Mouse (Mus musculus): ENCODE measurements around the gene Rps6ka3. TPM values are rescaled to one million over a fixed set of nuclear protein-coding genes. Genes with fewer than 3 reads are reported as not detected.

Rps6ka3 gene
- 1.8 and 2.0 TPM in 2 replicates for polyA plus RNA-seq (2015; fragmentation: Nextera tagmentation; extraction: Ambion mirVana)

GRCm38 (mm10) chrX:159210007-159210406 is at the start of gene Rps6ka3:
Rps6ka3 (plus strand) TSS chrX:159210307.
- no peaks in the 10 kb centered on the region for H3K36me3 ChIP-seq
- H3K4me2 ChIP-seq = no peak within 1 kb of the TSS
- H3K4me1 ChIP-seq (replicated peaks) = no peaks in the 10 kb centered on the region
- H3K27ac ChIP-seq = no peak within 1 kb of the TSS
- ATAC-seq (ENCODE audit: low read depth) (no peak), DNase-seq (no peak)
- H3K9ac ChIP-seq = no peak within 1 kb of the TSS
- H3K27me3 ChIP-seq = no peaks in the 10 kb centered on the region
- 69% methylated on average over 4 of the region's 4 CpGs for WGBS (ENCODE audit: insufficient replicate concordance)
- H3K9me3 ChIP-seq (replicated peaks) = no peaks in the 10 kb centered on the region
- no peak within 1 kb of the TSS for H3K4me3 ChIP-seq (replicated peaks)

GRCm38 (mm10) chrX:159169200-159169599 is 40.9 kb upstream of the Rps6ka3 start:
- ATAC-seq (ENCODE audit: low read depth) (no peak), DNase-seq (no peak)
- Histone ChIP-seq H3K4me2 (no peak overlapping the region), H3K36me3 (no peaks in the 10 kb centered on the region), H3K27ac (no peak overlapping the region), H3K4me3 (replicated peaks) (no peak overlapping the region), H3K9ac (no peak overlapping the region), H3K4me1 (replicated peaks) (no peaks in the 10 kb centered on the region), H3K27me3 (no peaks in the 10 kb centered on the region), H3K9me3 (replicated peaks) (no peaks in the 10 kb centered on the region)
- 65% methylated on average over 2 of the region's 2 CpGs for WGBS (ENCODE audit: insufficient replicate concordance)

GRCm38 (mm10) chrX:159171579-159171978 is 38.5 kb upstream of the Rps6ka3 start:
- no peak overlapping the region for H3K9ac ChIP-seq
- H3K27ac ChIP-seq = no peak overlapping the region
- DNase-seq (no peak), ATAC-seq (ENCODE audit: low read depth) (no peak)
- no peaks in the 10 kb centered on the region for H3K4me1 ChIP-seq (replicated peaks)
- no peak overlapping the region for H3K4me2 ChIP-seq
- no peak overlapping the region for H3K4me3 ChIP-seq (replicated peaks)
- H3K27me3 ChIP-seq = no peaks in the 10 kb centered on the region
- no peaks in the 10 kb centered on the region for H3K36me3 ChIP-seq
- 48% methylated on average over 2 of the region's 2 CpGs for WGBS (ENCODE audit: insufficient replicate concordance)
- no peaks in the 10 kb centered on the region for H3K9me3 ChIP-seq (replicated peaks)

GRCm38 (mm10) chrX:159191581-159191980 is 18.5 kb upstream of the Rps6ka3 start:
- Histone ChIP-seq H3K4me1 (replicated peaks) (no peaks in the 10 kb centered on the region), H3K9ac (no peak overlapping the region), H3K27me3 (no peaks in the 10 kb centered on the region), H3K27ac (no peak overlapping the region), H3K9me3 (replicated peaks) (no peaks in the 10 kb centered on the region), H3K4me2 (no peak overlapping the region), H3K4me3 (replicated peaks) (no peak overlapping the region), H3K36me3 (no peaks in the 10 kb centered on the region)
- DNase-seq = no peak
- 61% methylated on average over 4 of the region's 4 CpGs for WGBS (ENCODE audit: insufficient replicate concordance)
- ATAC-seq (ENCODE audit: low read depth) = no peak

- Histone ChIP-seq H3K27ac (no peak overlapping the region), H3K4me2 (no peak overlapping the region), H3K9ac (no peak overlapping the region), H3K4me1 (replicated peaks) (no peaks in the 10 kb centered on the region), H3K4me3 (replicated peaks) (no peak overlapping the region), H3K9me3 (replicated peaks) (no peaks in the 10 kb centered on the region), H3K27me3 (no peaks in the 10 kb centered on the region), H3K36me3 (no peaks in the 10 kb centered on the region)
- DNase-seq = no peak
- no peak for ATAC-seq (ENCODE audit: low read depth)
Observed at GRCm38 (mm10) chrX:159199495-159199894, 10.6 kb upstream of the Rps6ka3 start.

- no peaks in the 10 kb centered on the region for H3K4me1 ChIP-seq (replicated peaks)
- no peaks in the 10 kb centered on the region for H3K27me3 ChIP-seq
- no peak overlapping the region for H3K9ac ChIP-seq
- no peak overlapping the region for H3K4me3 ChIP-seq (replicated peaks)
- H3K4me2 ChIP-seq = no peak overlapping the region
- no peak for DNase-seq
- WGBS (ENCODE audit: insufficient replicate concordance) = 29% methylated on average over 5 of the region's 5 CpGs
- no peaks in the 10 kb centered on the region for H3K9me3 ChIP-seq (replicated peaks)
- no peak overlapping the region for H3K27ac ChIP-seq
- no peaks in the 10 kb centered on the region for H3K36me3 ChIP-seq
- no peak for ATAC-seq (ENCODE audit: low read depth)
Observed at GRCm38 (mm10) chrX:159200101-159200500, 10.0 kb upstream of the Rps6ka3 start.

- Histone ChIP-seq H3K4me2 (no peak overlapping the region), H3K36me3 (no peaks in the 10 kb centered on the region), H3K4me1 (replicated peaks) (no peaks in the 10 kb centered on the region), H3K27ac (no peak overlapping the region), H3K9me3 (replicated peaks) (no peaks in the 10 kb centered on the region), H3K4me3 (replicated peaks) (no peak overlapping the region), H3K9ac (no peak overlapping the region), H3K27me3 (no peaks in the 10 kb centered on the region)
- DNase-seq (no peak), ATAC-seq (ENCODE audit: low read depth) (no peak)
- WGBS (ENCODE audit: insufficient replicate concordance) = 40% methylated on average over 5 of the region's 5 CpGs
Observed at GRCm38 (mm10) chrX:159210892-159211583, 931 bp downstream of the Rps6ka3 start.

GRCm38 (mm10) chrX:159215253-159215652 is 5.1 kb downstream of the Rps6ka3 start:
- 27% methylated on average over 3 of the region's 3 CpGs for WGBS (ENCODE audit: insufficient replicate concordance)
- no peak for ATAC-seq (ENCODE audit: low read depth)
- no peak overlapping the region for H3K4me2 ChIP-seq
- no peaks in the 10 kb centered on the region for H3K36me3 ChIP-seq
- no peaks in the 10 kb centered on the region for H3K9me3 ChIP-seq (replicated peaks)
- DNase-seq = no peak
- H3K4me1 ChIP-seq (replicated peaks) = no peaks in the 10 kb centered on the region
- H3K4me3 ChIP-seq (replicated peaks) = no peak overlapping the region
- no peak overlapping the region for H3K9ac ChIP-seq
- H3K27ac ChIP-seq = no peak overlapping the region
- H3K27me3 ChIP-seq = no peaks in the 10 kb centered on the region

GRCm38 (mm10) chrX:159222474-159222873 is 12.4 kb downstream of the Rps6ka3 start:
- DNase-seq (no peak), ATAC-seq (ENCODE audit: low read depth) (no peak)
- no peaks in the 10 kb centered on the region for H3K9me3 ChIP-seq (replicated peaks)

GRCm38 (mm10) chrX:159237275-159237674 is 27.2 kb downstream of the Rps6ka3 start:
- no peak overlapping the region for H3K27ac ChIP-seq
- H3K4me1 ChIP-seq (replicated peaks) = no peaks in the 10 kb centered on the region
- H3K27me3 ChIP-seq = no peaks in the 10 kb centered on the region
- DNase-seq = no peak
- no peaks in the 10 kb centered on the region for H3K9me3 ChIP-seq (replicated peaks)
- 16% methylated on average over 1 of the region's 1 CpGs for WGBS (ENCODE audit: insufficient replicate concordance)
- H3K4me2 ChIP-seq = no peak overlapping the region
- ATAC-seq (ENCODE audit: low read depth) = no peak
- H3K9ac ChIP-seq = no peak overlapping the region
- H3K36me3 ChIP-seq = no peaks in the 10 kb centered on the region
- no peak overlapping the region for H3K4me3 ChIP-seq (replicated peaks)

More at GRCm38 (mm10) chrX:159222474-159222873, 12.4 kb downstream of the Rps6ka3 start:
- WGBS (ENCODE audit: insufficient replicate concordance) = 50% methylated on average over 3 of the region's 3 CpGs
- H3K4me1 ChIP-seq (replicated peaks) = no peaks in the 10 kb centered on the region
- H3K27ac ChIP-seq = no peak overlapping the region
- H3K4me2 ChIP-seq = no peak overlapping the region
- no peak overlapping the region for H3K4me3 ChIP-seq (replicated peaks)
- no peaks in the 10 kb centered on the region for H3K27me3 ChIP-seq
- H3K36me3 ChIP-seq = no peaks in the 10 kb centered on the region
- no peak overlapping the region for H3K9ac ChIP-seq

- WGBS (ENCODE audit: insufficient replicate concordance) = 19% methylated on average over 25 of the region's 27 CpGs
Observed at GRCm38 (mm10) chrX:159254001-159254884, 44.1 kb downstream of the Rps6ka3 start.

More at GRCm38 (mm10) chrX:159254001-159254884, 44.1 kb downstream of the Rps6ka3 start:
- no peaks in the 10 kb centered on the region for H3K9me3 ChIP-seq (replicated peaks)
- H3K4me1 ChIP-seq (replicated peaks) = peaks cover 4% of the 10 kb centered on the region
- H3K4me2 ChIP-seq = peak overlapping the region; percentile 86
- peak; percentile 34 for DNase-seq
- no peaks in the 10 kb centered on the region for H3K36me3 ChIP-seq
- peak overlapping the region; percentile 69 for H3K9ac ChIP-seq
- H3K27ac ChIP-seq = peak overlapping the region; percentile 85
- peak overlapping the region; percentile 76 for H3K4me3 ChIP-seq (replicated peaks)
- H3K27me3 ChIP-seq = no peaks in the 10 kb centered on the region
- ATAC-seq (ENCODE audit: low read depth) = peak; percentile 22; the same call in 1 of the 2 replicates

Measured in liver, embryonic 13.5 days (tissue).